Mouse (Mus musculus) olfactory bulb, adult 2 months (tissue): Measurements from ENCODE around the gene Fyn.

Experiments used
- CTCF ChIP-seq: fragments of 200-500 bp; IDR thresholded peaks from 2 replicates; pipeline ENCODE4 v1.5.1; 2012; ENCODE audit warnings: low read depth, mild to moderate bottlenecking, low read length, moderate library complexity; ENCODE audit not compliant: insufficient read depth
- POLR2A ChIP-seq: fragments of 200-500 bp; IDR thresholded peaks from 2 replicates; pipeline ENCODE4 v1.6.1; 2012; ENCODE audit warnings: mild to moderate bottlenecking, low read depth, low read length, moderate library complexity; ENCODE audit not compliant: insufficient read depth

DNA sequence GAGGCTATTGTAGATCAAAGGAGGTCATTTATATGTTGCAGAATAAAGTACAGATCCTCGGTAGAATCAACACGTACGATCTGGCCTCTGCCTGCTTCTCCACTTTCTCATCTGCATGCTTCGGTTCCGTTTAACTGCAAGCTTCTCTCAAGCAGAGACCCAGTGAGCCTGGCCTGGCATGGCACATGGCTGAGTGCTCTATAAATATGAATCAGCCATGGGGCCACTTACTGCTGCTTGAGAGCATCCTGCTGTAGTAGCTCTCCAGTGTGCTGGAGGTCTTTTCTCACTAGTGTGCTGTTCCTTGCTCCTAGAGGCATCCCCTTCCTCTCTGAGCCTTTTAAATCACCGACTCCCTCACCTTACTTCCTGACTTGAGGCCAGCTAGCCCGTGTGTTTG, 130.0 kb downstream of the Fyn start:
- TF ChIP-seq POLR2A (no peak), CTCF (no peak)
